Mouse (Mus musculus) midbrain, postnatal 0 days (tissue): ENCODE data around the gene Edem1. TPM values are rescaled to one million over a fixed set of nuclear protein-coding genes. Genes with fewer than 3 reads are reported as not detected.

ENCODE experiments used
- ATAC-seq: fragments of 200-750 bp; cut with Nextera tagmentation; 2 replicates; pipeline ENCODE4 v1.8.0; 2017; ENCODE audit warnings: moderate number of reproducible peaks, mild to moderate bottlenecking, moderate TSS enrichment, moderate library complexity; ENCODE audit not compliant: low FRiP score
- DNase-seq: peaks from one replicate; pipeline ENCODE4 v3.0.0-alpha.2; 2015; ENCODE audit warnings: low spot score
- H3K27ac ChIP-seq: fragments of 300-500 bp; sonication (generic); 2 replicates; pipeline ENCODE4 v1.5.1; 2014; ENCODE audit warnings: low read depth, mild to moderate bottlenecking, low read length, mixed read lengths
- H3K27me3 ChIP-seq: fragments of 300-500 bp; sonication (generic); 2 replicates; pipeline ENCODE4 v1.6.1; 2014; ENCODE audit warnings: low read length, control low read depth, mixed read lengths; ENCODE audit not compliant: insufficient read depth
- H3K36me3 ChIP-seq: fragments of 300-500 bp; sonication (generic); 2 replicates; pipeline ENCODE4 v1.6.1; 2014; ENCODE audit warnings: low read length, control low read depth, mixed read lengths; ENCODE audit not compliant: insufficient read depth
- H3K4me1 ChIP-seq: fragments of 300-500 bp; sonication (generic); 2 replicates; pipeline ENCODE4 v1.6.1; 2014; ENCODE audit warnings: mild to moderate bottlenecking, control low read depth, antibody characterized with exemption, low read length, mixed read lengths; ENCODE audit not compliant: insufficient read depth
- H3K4me2 ChIP-seq: fragments of 300-500 bp; sonication (generic); 2 replicates; pipeline ENCODE4 v1.6.1; 2014; ENCODE audit warnings: low read depth, mild to moderate bottlenecking, low read length, mixed read lengths; ENCODE audit not compliant: poor library complexity, severe bottlenecking
- H3K4me3 ChIP-seq: fragments of 300-500 bp; sonication (generic); 2 replicates; pipeline ENCODE4 v1.5.1; 2014; ENCODE audit warnings: low read depth, mild to moderate bottlenecking, low read length, moderate library complexity
- H3K9ac ChIP-seq: fragments of 300-500 bp; sonication (generic); replicated peaks from 2 replicates; pipeline ENCODE4 v1.6.1; 2014; ENCODE audit warnings: mild to moderate bottlenecking, low read length, moderate library complexity, mixed read lengths; ENCODE audit not compliant: poor library complexity, severe bottlenecking
- H3K9me3 ChIP-seq: fragments of 300-500 bp; sonication (generic); 2 replicates; pipeline ENCODE4 v1.6.1; 2016; ENCODE audit warnings: low read length, control low read depth
- CTCF ChIP-seq: IDR thresholded peaks from 2 replicates; pipeline ENCODE4 v1.5.1; 2016; ENCODE audit warnings: antibody characterized with exemption, mild to moderate bottlenecking
- WGBS: fragments of 180-500 bp; shearing (Covaris S2); extraction: QIAGEN DNeasy Blood & Tissue Kit; methylation state at CpG from one replicate; pipeline ENCODE4 v1.1.7; 2014; 5-methylcytosine and 5-hydroxymethylcytosine counted together
- polyA plus RNA-seq: library from polyadenylated mRNA; unstranded; fragments of >200 nt; fragmentation: Nextera tagmentation; extraction: Ambion mirVana; gene quantifications from 2 replicates; pipeline ENCODE4 v1.2.1, GENCODE M21; 2015
- total RNA-seq: library from RNA; depleted of rRNA; stranded (reverse); fragments of >200 nt; gene quantifications from 2 replicates; pipeline ENCODE4 v1.2.3, GENCODE M21; 2014; rRNA removed

Edem1 gene
- total RNA-seq, result 11.3 and 13.4 TPM in 2 replicates
- 3.1 and 3.7 TPM in 2 replicates for polyA plus RNA-seq

DNA sequence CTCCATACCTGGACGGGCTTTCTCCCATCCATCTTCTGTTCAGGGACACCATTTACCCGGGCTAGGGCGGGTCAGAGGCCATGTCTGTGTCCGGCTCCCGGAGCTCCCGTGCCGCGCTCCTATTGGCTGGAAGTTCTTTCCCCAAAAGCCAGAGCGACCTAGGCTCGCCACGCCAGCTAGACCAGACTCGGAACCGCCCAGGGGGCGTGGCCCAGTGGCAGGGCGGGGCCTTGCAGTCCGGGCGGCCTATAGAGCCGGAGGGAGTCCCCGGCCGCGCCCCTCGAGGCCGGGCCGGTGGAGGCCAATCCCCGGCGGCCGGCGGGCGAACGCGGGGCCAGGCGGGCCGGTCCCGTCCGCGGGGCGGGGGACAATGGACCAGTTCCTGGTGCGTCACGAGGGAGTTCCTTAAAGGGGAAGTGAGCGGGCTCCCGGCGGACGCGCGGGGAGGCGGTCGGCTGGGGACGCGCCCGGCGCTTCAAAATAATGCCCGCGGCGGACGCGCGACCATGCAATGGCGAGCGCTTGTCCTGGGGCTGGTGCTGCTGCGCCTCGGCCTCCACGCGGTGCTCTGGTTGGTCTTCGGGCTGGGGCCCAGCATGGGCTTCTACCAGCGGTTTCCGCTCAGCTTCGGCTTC lies at the start of gene Edem1:
TSS of gene Edem1 (plus strand) at position 408 of the 635 bp plus-strand sequence.
- under 1% methylated on average over 59 of the region's 67 CpGs for WGBS

DNA sequence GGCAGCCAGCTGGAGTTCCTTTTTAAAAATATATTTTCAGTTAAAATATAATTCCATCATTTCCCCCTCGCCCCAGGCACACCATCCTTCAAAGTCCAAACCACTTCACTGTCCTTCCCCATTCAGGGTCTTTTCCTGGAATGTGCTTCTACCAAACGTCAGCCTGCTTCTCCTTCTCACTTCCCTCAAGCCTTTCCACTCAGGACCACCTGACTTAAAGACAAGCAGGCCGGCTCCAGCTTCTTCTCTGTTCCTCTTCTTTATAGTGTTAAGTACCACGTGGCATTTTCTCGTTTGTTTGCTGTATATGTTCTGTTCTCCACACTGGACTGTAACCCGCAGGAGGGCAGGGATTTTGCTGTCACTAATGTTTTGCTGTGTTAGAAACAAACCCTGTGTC lies 46.6 kb upstream of the Edem1 start:
- no peaks in the 10 kb centered on the region for H3K27me3 ChIP-seq
- no peak overlapping the region for H3K4me3 ChIP-seq
- TF ChIP-seq CTCF, result no peak
- H3K27ac ChIP-seq, result no peak overlapping the region
- H3K9me3 ChIP-seq, result no peaks in the 10 kb centered on the region
- DNase-seq (no peak), ATAC-seq (no peak)
- H3K4me2 ChIP-seq, result no peak overlapping the region
- no peaks in the 10 kb centered on the region for H3K36me3 ChIP-seq
- no peak overlapping the region for H3K9ac ChIP-seq
- peaks cover 13% of the 10 kb centered on the region for H3K4me1 ChIP-seq
- WGBS, result 69% methylated on average over 6 of the region's 6 CpGs

More for the DNA sequence above, at the start of gene Edem1:
- peak within 1 kb of the TSS; percentile 38; the same call in 1 of the 2 replicates for H3K27ac ChIP-seq
- peak within 1 kb of the TSS; percentile 75 for H3K4me3 ChIP-seq
- DNase-seq, result peak; percentile 95
- peak; percentile 96 for ATAC-seq
- peaks cover 4% of the 10 kb centered on the region; the same call in 1 of the 2 replicates for H3K36me3 ChIP-seq
- no peaks in the 10 kb centered on the region for H3K9me3 ChIP-seq
- peak within 1 kb of the TSS; percentile 59 for H3K4me2 ChIP-seq
- H3K27me3 ChIP-seq, result no peaks in the 10 kb centered on the region
- H3K4me1 ChIP-seq, result peaks cover 3% of the 10 kb centered on the region; the same call in 1 of the 2 replicates
- peak within 1 kb of the TSS; percentile 70 for H3K9ac ChIP-seq
- no peak for TF ChIP-seq CTCF

DNA sequence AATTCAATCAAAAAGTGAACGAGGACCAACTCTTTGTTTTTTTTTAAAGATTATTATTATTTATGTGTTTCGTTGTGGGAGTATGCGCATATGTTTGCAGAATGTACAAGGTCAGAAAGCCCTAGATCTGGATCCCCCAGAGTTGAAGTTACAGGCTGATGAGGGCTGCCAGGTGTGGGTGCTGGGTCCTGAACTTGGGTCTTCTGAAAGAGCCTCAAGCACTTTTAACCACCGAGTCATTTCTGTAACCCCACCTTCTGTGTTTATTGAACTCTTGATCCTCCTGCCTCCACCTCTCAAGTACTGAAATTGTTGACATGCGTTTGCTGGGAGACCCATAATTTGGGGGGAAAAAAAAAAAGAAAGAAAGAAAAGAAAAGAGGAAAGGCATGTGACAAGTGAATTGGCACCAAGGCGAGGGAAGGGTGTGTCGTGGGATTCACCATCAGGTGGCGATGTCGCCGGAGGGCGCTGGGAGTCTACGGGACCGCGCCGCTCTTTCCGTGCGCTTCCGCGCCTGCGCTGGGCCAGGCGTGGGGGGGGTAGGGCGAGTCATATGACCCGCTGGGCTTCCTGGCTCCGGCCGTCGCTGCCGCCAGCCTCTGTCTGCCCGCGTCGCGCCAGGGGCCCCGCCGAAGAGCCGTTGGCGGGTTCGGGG lies 45.8 kb upstream of the Edem1 start, which contains the start of gene Arl8b:
TSS of gene Arl8b (plus strand) at position 574 of the 658 bp plus-strand sequence.
- H3K4me2 ChIP-seq, result peak within 1 kb of the TSS; percentile 85
- peak within 1 kb of the TSS; percentile 100 for H3K4me3 ChIP-seq
- H3K9me3 ChIP-seq, result no peaks in the 10 kb centered on the region
- peak; percentile 98 for DNase-seq
- TF ChIP-seq CTCF, result peak; percentile 96
- peak within 1 kb of the TSS; percentile 99 for H3K9ac ChIP-seq
- no peaks in the 10 kb centered on the region for H3K27me3 ChIP-seq
- no peaks in the 10 kb centered on the region for H3K36me3 ChIP-seq
- peaks cover 13% of the 10 kb centered on the region for H3K4me1 ChIP-seq
- 11% methylated on average over 32 of the region's 36 CpGs for WGBS
- peak; percentile 98 for ATAC-seq
- H3K27ac ChIP-seq, result peak within 1 kb of the TSS; percentile 91

GRCm38 (mm10) chr6:108783184-108783881 lies 45.1 kb upstream of the Edem1 start:
- H3K36me3 ChIP-seq, result no peaks in the 10 kb centered on the region
- peak overlapping the region; percentile 85 for H3K4me2 ChIP-seq
- no peak for TF ChIP-seq CTCF
- peak; percentile 60 for DNase-seq
- peak overlapping the region; percentile 91 for H3K27ac ChIP-seq
- H3K9me3 ChIP-seq, result no peaks in the 10 kb centered on the region
- peak; percentile 62 for ATAC-seq
- H3K4me3 ChIP-seq, result peak overlapping the region; percentile 100
- peaks cover 13% of the 10 kb centered on the region for H3K4me1 ChIP-seq
- H3K27me3 ChIP-seq, result no peaks in the 10 kb centered on the region
- under 1% methylated on average over 45 of the region's 57 CpGs for WGBS
- H3K9ac ChIP-seq, result peak overlapping the region; percentile 99

GRCm38 (mm10) chr6:108784056-108784455 lies 44.4 kb upstream of the Edem1 start:
- Histone ChIP-seq H3K36me3 (no peaks in the 10 kb centered on the region), H3K9ac (peak overlapping the region; percentile 99), H3K27ac (no peak overlapping the region), H3K4me2 (peak overlapping the region; percentile 85), H3K4me3 (peak overlapping the region; percentile 100), H3K27me3 (no peaks in the 10 kb centered on the region), H3K9me3 (no peaks in the 10 kb centered on the region), H3K4me1 (peaks cover 13% of the 10 kb centered on the region)
- ATAC-seq, result no peak
- DNase-seq, result no peak
- WGBS, result 35% methylated on average over 11 of the region's 11 CpGs
- TF ChIP-seq CTCF, result no peak
